ENCODE assay signal across 23 mouse cellular contexts in genomic region chr2:179790684-179791083, GRCm38 (mm10).
"Had no signal": no experiment of that assay in that cellular context is flagged by ENCODE, and none has a peak within 500 bp of the region (broad histone marks: within the 10 kb centered on the region; RNA-seq: fewer than 3 reads in every experiment).

No protein-coding gene starts in this region.

- H3K9me3 ChIP-seq: kidney, embryonic 15.5 days; limb, embryonic 12.5 days; limb, embryonic 15.5 days had no signal

- H3K4me2 ChIP-seq: kidney, embryonic 15.5 days; limb, embryonic 12.5 days; limb, embryonic 15.5 days; liver, embryonic 11.5 days; lung, embryonic 14.5 days; midbrain, embryonic 11.5 days had no signal

- H3K36me3 ChIP-seq: kidney, embryonic 15.5 days; limb, embryonic 12.5 days; limb, embryonic 15.5 days had no signal

- H3K9ac ChIP-seq: kidney, embryonic 15.5 days; limb, embryonic 12.5 days; limb, embryonic 15.5 days; liver, embryonic 14.5 days; liver, postnatal 0 days; lung, embryonic 14.5 days had no signal

- DNase-seq: kidney, adult 8-10 months; kidney, postnatal 10 days; kidney, postnatal 36 days; layer of hippocampus, postnatal 36 days; liver, postnatal 0 days; lung, embryonic 14.5 days; midbrain, embryonic 14.5 days; right cerebral cortex, adult 18-20 months; right cerebral cortex, postnatal 14 days; right cerebral cortex, postnatal 4 days; thymus, adult 2 months; thymus, postnatal 14 days; thymus, postnatal 4 days had no signal

- ATAC-seq: liver, postnatal 0 days; lung, postnatal 0 days had no signal

- H3K27ac ChIP-seq: kidney, embryonic 15.5 days; left cerebral cortex, adult 2 months; limb, embryonic 12.5 days; limb, embryonic 15.5 days; liver, embryonic 14.5 days; stomach, postnatal 0 days had no signal

- H3K4me3 ChIP-seq: kidney, embryonic 15.5 days; left cerebral cortex, adult 2 months; limb, embryonic 12.5 days; limb, embryonic 15.5 days; myocyte had no signal

- H3K27me3 ChIP-seq: kidney, embryonic 15.5 days; limb, embryonic 15.5 days had no signal
